Mouse (Mus musculus) mesoderm, embryonic 11.5 days (tissue): ENCODE measurements around the gene Rtn4rl2.

Experiments used
- DNase-seq: peaks from one replicate; pipeline ENCODE4 v3.0.0-alpha.2; 2012; ENCODE audit warnings: low read depth, low spot score

Gene Rtn4rl2

GRCm38 (mm10) chr2:84885084-84886055 lies 1.1 kb downstream of the Rtn4rl2 start:
- no peak for DNase-seq

DNA sequence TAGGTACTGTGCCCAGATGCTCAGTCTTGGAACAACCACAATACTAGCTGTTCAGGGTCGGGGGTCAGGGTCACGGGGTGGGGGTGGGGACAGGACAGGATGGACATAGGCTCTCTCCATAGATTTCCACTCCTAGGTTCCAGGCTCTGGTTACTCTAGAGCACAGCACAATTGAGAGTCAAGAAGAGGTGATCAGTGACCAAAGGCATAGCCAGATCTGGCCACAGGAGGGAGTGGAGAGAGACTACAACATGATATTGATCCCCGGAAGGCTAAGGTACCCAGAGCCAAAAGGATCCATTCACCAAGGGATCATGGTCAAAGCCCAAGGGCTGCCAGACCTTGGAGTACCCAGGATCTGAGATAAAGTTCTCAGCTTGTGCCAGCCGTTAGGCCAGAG lies 1.9 kb downstream of the Rtn4rl2 start:
- DNase-seq, result no peak

GRCm38 (mm10) chr2:84883942-84884341 lies 2.6 kb downstream of the Rtn4rl2 start:
- no peak for DNase-seq

DNA sequence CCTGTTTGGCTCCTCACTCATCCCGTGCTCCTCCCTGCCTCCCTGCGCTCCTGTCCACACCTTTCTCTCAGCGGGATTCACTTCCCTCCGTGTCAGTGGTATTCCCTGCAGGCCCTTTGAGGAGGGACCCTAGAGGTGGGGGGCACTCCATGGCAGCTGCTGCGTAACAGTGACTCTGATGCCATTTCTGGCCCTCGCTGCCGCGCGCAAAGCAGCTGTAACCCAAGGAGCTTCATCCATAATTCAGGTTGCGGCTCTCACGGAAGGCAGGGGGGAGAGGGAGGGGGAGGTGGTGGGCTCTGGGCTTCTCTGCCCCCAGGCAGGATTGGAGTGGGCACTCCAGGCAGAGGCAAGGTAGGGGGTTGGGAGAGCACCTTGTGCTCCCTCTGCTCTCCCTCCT lies 3.0 kb downstream of the Rtn4rl2 start:
- DNase-seq, result no peak

DNA sequence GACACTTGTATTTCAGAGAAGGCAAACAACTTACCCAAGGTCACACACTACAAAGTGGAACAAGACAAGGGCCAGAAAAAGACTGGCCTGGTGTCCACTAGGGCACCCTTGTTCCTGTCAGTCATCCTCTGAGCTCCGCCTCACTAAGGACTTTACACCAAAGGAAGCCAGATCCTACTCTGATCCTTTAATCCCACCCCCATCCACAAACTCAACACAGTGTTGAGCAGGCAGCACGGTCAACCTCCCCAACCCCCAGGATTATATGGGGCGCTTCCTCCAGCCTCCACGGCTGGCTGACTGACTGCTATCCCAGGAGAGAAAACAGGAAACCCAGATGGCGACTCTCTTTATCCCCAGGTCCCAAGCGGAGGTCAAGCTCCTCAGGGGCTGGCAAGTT lies 3.4 kb downstream of the Rtn4rl2 start:
- DNase-seq, result no peak

DNA sequence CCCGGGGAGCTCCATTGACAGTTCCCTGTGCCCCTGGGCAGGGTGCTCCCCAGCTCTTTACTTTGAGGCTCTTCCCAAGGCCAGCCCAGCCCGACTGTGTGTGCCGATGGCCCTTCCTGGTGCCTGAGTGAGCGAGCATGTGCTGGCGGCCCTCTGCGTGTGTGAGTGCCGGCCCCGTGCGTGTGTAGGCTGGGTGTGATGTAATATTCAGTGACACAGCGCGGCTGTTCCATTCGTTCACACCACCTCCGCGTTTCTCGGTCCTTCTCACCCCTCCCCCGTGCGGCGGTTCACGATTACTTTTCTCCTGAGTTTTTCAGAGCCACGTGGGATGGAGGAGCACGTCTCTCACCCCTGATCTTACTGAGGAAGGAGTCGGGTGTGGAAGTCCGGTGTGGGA lies 3.9 kb downstream of the Rtn4rl2 start:
- no peak for DNase-seq

GRCm38 (mm10) chr2:84880590-84880989 lies 5.9 kb downstream of the Rtn4rl2 start:
- no peak for DNase-seq

DNA sequence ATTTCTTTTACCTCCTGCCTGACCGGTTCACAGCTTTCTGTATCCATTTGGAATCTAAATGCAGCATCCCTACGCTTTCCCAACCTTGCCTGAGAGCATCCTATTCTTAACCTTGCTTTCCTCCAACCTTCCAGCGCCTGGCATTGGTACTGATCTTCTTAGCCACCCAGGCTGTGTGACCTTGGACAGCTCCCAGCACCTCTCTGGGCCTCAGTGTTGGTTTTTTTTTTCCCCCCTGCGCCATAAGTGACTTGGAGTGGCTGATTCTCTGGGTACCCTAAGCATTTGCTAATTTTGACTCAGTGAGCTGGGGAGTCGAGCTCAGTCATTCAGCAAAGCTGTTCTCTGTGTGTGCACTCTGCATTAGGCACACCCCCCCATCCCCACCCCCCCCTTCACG lies 10.7 kb downstream of the Rtn4rl2 start:
- DNase-seq, result no peak

GRCm38 (mm10) chr2:84872105-84872716 lies 14.3 kb downstream of the Rtn4rl2 start:
- DNase-seq, result no peak

GRCm38 (mm10) chr2:84870623-84871160 lies 15.8 kb downstream of the Rtn4rl2 start:
- no peak for DNase-seq

DNA sequence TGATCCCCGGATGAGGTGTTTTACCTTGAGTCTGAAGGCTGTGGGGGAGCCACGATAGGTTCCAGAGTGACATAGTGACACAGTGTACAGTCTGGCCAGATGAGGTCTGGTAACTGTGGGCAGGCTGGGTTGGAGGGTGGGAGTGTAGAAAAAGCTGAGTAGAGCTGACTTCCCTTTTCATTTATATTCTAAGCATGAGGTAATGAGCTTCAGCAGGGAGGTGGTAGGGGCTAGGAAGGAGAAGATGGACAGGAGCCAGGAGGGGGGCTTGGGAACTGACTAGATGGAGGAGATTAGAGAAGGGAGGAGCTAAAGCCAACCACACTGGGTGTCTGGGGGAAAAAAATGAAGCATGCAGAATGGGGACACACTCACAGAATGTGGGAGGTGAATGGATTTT lies 17.5 kb downstream of the Rtn4rl2 start:
- DNase-seq, result no peak

GRCm38 (mm10) chr2:84868521-84868943 lies 18.0 kb downstream of the Rtn4rl2 start:
- DNase-seq, result peak; percentile 69

- peak; percentile 64 for DNase-seq
Observed at GRCm38 (mm10) chr2:84865616-84866571, 20.6 kb downstream of the Rtn4rl2 start.

DNA sequence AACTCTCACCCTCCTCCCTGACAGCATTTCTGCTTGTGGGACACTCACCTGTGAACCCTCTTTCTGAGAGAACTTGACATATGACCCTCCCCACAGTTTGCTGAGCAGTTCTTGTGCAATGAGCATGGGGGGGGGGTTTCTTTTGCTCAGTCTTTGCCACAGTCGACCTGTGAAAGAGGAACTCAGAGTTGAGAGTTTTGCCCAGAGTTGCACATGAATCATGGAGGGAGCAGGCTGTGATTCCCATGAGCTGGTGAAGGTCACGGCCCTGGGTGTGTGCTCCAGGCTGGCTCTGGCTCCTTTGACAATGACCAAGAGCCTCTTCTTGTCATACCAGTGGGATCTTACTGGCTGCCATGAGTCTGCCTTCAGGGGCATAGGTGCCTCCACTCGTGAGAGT lies 24.3 kb downstream of the Rtn4rl2 start:
- DNase-seq, result no peak

DNA sequence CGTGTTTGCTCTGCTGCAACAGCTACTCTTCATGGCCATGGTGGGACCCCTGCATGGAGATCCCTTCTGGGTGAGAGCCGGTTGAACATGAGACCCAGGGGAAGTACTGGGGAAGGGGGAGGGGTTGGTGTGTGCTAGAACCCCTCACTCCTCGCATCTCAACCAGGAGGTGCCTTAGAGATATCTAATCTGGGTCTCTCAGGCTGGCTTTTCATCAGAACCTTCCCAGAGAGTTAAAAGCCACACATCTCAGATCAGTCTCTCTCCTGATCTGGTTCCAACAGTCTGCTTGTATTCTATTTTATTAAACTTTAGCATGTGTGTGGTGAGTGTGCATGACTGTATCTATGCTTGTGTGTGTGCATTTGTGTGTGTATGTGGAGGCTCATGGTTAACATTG lies 25.1 kb downstream of the Rtn4rl2 start:
- DNase-seq, result no peak

- DNase-seq, result no peak
Observed at GRCm38 (mm10) chr2:84859991-84860780, 26.3 kb downstream of the Rtn4rl2 start.

DNA sequence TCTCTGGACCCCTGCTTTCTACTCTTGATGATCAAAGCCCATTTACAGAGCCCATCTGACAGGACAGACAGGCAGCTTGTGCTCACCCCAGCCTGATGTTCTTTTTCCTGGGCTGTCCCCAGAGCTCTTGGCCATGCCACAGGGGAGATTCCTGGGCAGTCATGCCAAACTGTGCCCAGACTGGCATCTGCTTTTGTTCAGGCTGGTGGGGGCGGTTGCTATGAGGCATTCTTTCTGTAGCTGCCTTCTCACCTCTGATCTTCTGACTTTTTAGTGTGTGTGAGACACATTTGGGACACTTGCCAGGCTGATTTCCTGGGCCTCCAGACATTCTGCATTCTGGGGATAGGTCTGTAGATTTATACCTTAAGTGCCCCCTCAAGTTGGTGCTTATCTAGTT lies 28.0 kb downstream of the Rtn4rl2 start:
- no peak for DNase-seq

DNA sequence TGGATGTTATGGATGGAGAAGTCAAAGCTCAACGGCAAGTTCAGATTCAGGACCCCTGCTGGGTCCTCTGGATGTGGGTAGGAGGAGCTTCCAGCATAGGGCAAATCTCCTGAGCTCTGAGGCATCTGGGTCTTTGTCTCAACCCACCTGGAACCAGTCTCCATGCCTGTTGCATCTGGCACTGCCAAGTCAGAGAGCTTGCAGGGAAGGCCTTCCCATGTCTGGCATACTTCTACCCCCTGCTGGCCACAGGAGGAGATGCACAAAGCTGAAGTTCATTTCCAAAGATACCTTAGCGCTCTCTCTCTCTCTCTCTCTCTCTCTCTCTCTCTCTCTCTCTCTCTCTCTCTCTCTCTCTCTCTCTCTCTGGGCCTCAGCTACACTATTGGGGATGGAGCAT lies 30.8 kb downstream of the Rtn4rl2 start:
- DNase-seq, result peak; percentile 59

GRCm38 (mm10) chr2:84851130-84852040 lies 35.1 kb downstream of the Rtn4rl2 start:
- DNase-seq, result peak; percentile 60
